Mouse (Mus musculus) neural tube, embryonic 10.5 days (tissue): ENCODE measurements at regions not wholly inside any gene's neighbourhood (a gene's known extent, or its start where the extent isn't known, plus 50 kb on each side); places are given as distances from the start of the nearest gene placed in this dataset.

Source experiments
- DNase-seq: peaks from one replicate; pipeline ENCODE4 v3.0.0-alpha.2; 2017; ENCODE audit warnings: low spot score; ENCODE audit errors: extremely low spot score

GRCm38 (mm10) chr5:18916688-18917285, 310.0 kb upstream of the Magi2 start:
- DNase-seq: peak; percentile 18

- DNase-seq: no peak
Measured at GRCm38 (mm10) chr5:18953875-18954474, 272.9 kb upstream of the Magi2 start.
